Mouse (Mus musculus) frontal cortex, adult 2 months (tissue): ENCODE measurements around the gene Tbx22. TPM values are rescaled to one million over a fixed set of nuclear protein-coding genes. Genes with fewer than 3 reads are reported as not detected.

Source experiments
- DNase-seq, 2 experiments: peaks; one replicate each; pipeline ENCODE4 v3.0.0; 2022; ENCODE audit warnings: low spot score in 1 of 2; ENCODE audit errors: extremely low spot score in 1 of 2
- polyA plus RNA-seq: library from polyadenylated mRNA; depleted of rRNA; stranded (reverse); fragments of >200 nt; gene quantifications from 2 replicates; pipeline ENCODE4 v1.2.3, GENCODE M21; 2012; rRNA removed

The Tbx22 gene
- polyA plus RNA-seq = 0.26 and 0.53 TPM in 2 replicates

- no peak for DNase-seq
These were observed at the start of gene Tbx22 for GRCm38 (mm10) chrX:107667664-107668063. Tbx22 (plus strand) TSS chrX:107667964.

- no peak for DNase-seq
These were observed 913 bp downstream of the Tbx22 start for GRCm38 (mm10) chrX:107668677-107669076.

- DNase-seq = no peak
These were observed 11.4 kb downstream of the Tbx22 start for GRCm38 (mm10) chrX:107679203-107679602.

GRCm38 (mm10) chrX:107708584-107708983 is 40.8 kb downstream of the Tbx22 start:
- no peak for DNase-seq

- no peak for DNase-seq
These were observed 55.8 kb downstream of the Tbx22 start for GRCm38 (mm10) chrX:107723541-107723940.

Other genes starting within 250 kb of the Tbx22 start
- gene Tent5d, start 124.6 kb downstream of the Tbx22 start, polyA plus RNA-seq = not detected in 2 replicates
- gene 2610002M06Rik, start 148.4 kb downstream of the Tbx22 start, polyA plus RNA-seq = 21.3 and 22.9 TPM in 2 replicates